ENCODE assay signal across 25 mouse cellular contexts in the genomic region with DNA sequence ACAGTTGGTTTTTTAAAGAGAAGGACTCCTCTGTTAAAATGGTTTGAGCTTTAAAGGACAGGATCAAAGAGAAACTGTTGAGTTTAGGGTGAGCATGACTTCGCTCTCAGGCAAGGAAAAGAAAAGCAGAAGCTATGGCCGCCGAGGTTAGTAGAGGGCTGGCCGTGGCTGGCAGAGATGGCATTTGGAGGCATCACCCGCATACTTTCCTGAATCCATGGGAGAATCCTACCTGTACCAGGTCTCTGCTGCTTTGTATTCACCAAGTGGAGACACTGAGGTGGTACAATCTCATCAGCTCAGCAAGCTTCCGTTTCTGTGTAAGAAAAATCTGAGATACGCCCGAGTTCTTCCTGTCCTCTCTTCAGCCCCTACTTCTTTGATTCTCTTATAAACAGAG. TPM values are rescaled to one million over a fixed set of nuclear protein-coding genes. Genes with fewer than 3 reads are reported as not detected.
DNase-seq lines count a peak whose midpoint lies in the region; ATAC-seq and TF ChIP-seq lines count a peak whose summit lies in the region.
"Had no signal": no experiment of that assay in that cellular context is flagged by ENCODE, and none has a peak within 500 bp of the region (broad histone marks: within the 10 kb centered on the region; RNA-seq: fewer than 3 reads in every experiment).

No protein-coding gene starts in this region.

- no peaks in the 10 kb centered on the region for H3K27me3 ChIP-seq in spleen, adult 2 months (ENCODE audit: control insufficient read depth, insufficient read depth, low read length)
- no peaks in the 10 kb centered on the region for H3K27me3 ChIP-seq in splenic B cell, adult 2 months (ENCODE audit: control insufficient read depth, insufficient read depth, low read length, poor library complexity, severe bottlenecking)
- no peaks in the 10 kb centered on the region for H3K27me3 ChIP-seq in midbrain, embryonic 10.5 days (ENCODE audit: low read depth, poor library complexity, severe bottlenecking)
- H3K27me3 ChIP-seq in neural tube, embryonic 15.5 days (replicated peaks): no peaks in the 10 kb centered on the region; the same call in 1 of the 2 replicates
- H3K27me3 ChIP-seq: heart, embryonic 12.5 days; Patski had no signal

- peaks cover 15% of the 10 kb centered on the region; the same call in 1 of the 2 replicates for H3K4me1 ChIP-seq in spleen, adult 2 months (ENCODE audit: control insufficient read depth, insufficient read depth, insufficient read length)
- H3K4me1 ChIP-seq in midbrain, embryonic 10.5 days: peaks cover 12% of the 10 kb centered on the region
- peaks cover 15% of the 10 kb centered on the region for H3K4me1 ChIP-seq in neural tube, embryonic 15.5 days
- H3K4me1 ChIP-seq: liver, embryonic 13.5 days had no signal

- TF ChIP-seq POLR2A in spleen, adult 2 months (IDR thresholded peaks at IDR 0.05; ENCODE audit: low read depth, low read length): no peak

- H3K4me2 ChIP-seq in neural tube, embryonic 15.5 days: no peak overlapping the region
- H3K4me2 ChIP-seq: heart, embryonic 12.5 days; hindbrain, embryonic 14.5 days; kidney, embryonic 15.5 days; limb, embryonic 13.5 days; liver, embryonic 13.5 days had no signal

- no peak for TF ChIP-seq CTCF in spleen, adult 2 months (IDR thresholded peaks at IDR 0.05; ENCODE audit: extremely low read depth, insufficient read depth, insufficient read length, insufficient replicate concordance)

- peak overlapping the region; percentile 56 for H3K4me3 ChIP-seq in spleen, adult 2 months (ENCODE audit: extremely low read depth, insufficient read depth, insufficient read length)
- no peak overlapping the region for H3K4me3 ChIP-seq in midbrain, embryonic 10.5 days
- no peak overlapping the region for H3K4me3 ChIP-seq in neural tube, embryonic 15.5 days (replicated peaks)
- H3K4me3 ChIP-seq: heart, embryonic 12.5 days; kidney, embryonic 15.5 days; limb, embryonic 13.5 days; liver, embryonic 13.5 days; megakaryocyte, embryonic 14.5 days had no signal

- 25% methylated on average over 8 of the region's 8 CpGs for WGBS in spleen, adult 2 months
- WGBS in midbrain, embryonic 10.5 days: 89% methylated on average over 8 of the region's 8 CpGs
- 91% methylated on average over 8 of the region's 8 CpGs for WGBS in neural tube, embryonic 15.5 days

- peak; percentile 31 to 54; a peak in 3 of 4 replicates for ATAC-seq in hematopoietic stem cell, adult 5-6 weeks (replicated peaks in 1 of 2; ENCODE audit: insufficient read depth in 1 of 2, low FRiP score in 2 of 2, low TSS enrichment in 1 of 2, low read depth in 1 of 2, poor library complexity in 2 of 2, severe bottlenecking in 2 of 2)
- ATAC-seq in neural tube, embryonic 15.5 days (ENCODE audit: low FRiP score): no peak
- ATAC-seq: forebrain, postnatal 0 days; intestine, embryonic 16.5 days; lung, postnatal 0 days; midbrain, embryonic 16.5 days; Patski had no signal

- no peak overlapping the region for H3K9ac ChIP-seq in neural tube, embryonic 15.5 days (replicated peaks)
- H3K9ac ChIP-seq: forebrain, postnatal 0 days; heart, embryonic 12.5 days; hindbrain, embryonic 14.5 days; kidney, embryonic 15.5 days; limb, embryonic 13.5 days; liver, embryonic 13.5 days had no signal

- H3K27ac ChIP-seq in spleen, adult 2 months (ENCODE audit: insufficient read depth, low read length): peak overlapping the region; percentile 77
- H3K27ac ChIP-seq in midbrain, embryonic 10.5 days (replicated peaks): no peak overlapping the region
- no peak overlapping the region for H3K27ac ChIP-seq in neural tube, embryonic 15.5 days (replicated peaks)
- H3K27ac ChIP-seq: hindbrain, embryonic 14.5 days; kidney, embryonic 15.5 days; limb, embryonic 13.5 days; liver, embryonic 13.5 days had no signal

- no peak for DNase-seq in spleen, adult 2 months (ENCODE audit: low read depth in 1 of 2, low spot score in 2 of 2)
- no peak for DNase-seq in spleen, postnatal 4 days (ENCODE audit: low spot score in 2 of 2)
- peak; percentile 49 for DNase-seq in ES-CJ7 (ENCODE audit: low read depth, low spot score)
- peak; percentile 5 for DNase-seq in splenic B cell, adult 2 months (ENCODE audit: low read depth, low spot score)
- DNase-seq in midbrain, embryonic 10.5 days (ENCODE audit: low spot score): no peak
- no peak for DNase-seq in frontal cortex, postnatal 14 days (ENCODE audit: low spot score in 2 of 2)
- DNase-seq: adrenal gland, postnatal 25 days; cerebellum, adult 11 months; cerebellum, postnatal 14 days; embryo, embryonic 11 days; forebrain, postnatal 0 days; heart, postnatal 14 days; liver, embryonic 13.5 days; retina, postnatal 1 day had no signal

- H3K9me3 ChIP-seq in midbrain, embryonic 10.5 days (replicated peaks): no peaks in the 10 kb centered on the region
- H3K9me3 ChIP-seq in neural tube, embryonic 15.5 days (replicated peaks): no peaks in the 10 kb centered on the region
- H3K9me3 ChIP-seq: heart, embryonic 12.5 days; kidney, embryonic 15.5 days; limb, embryonic 13.5 days; liver, embryonic 13.5 days; megakaryocyte, embryonic 14.5 days had no signal

- H3K36me3 ChIP-seq in spleen, adult 2 months (ENCODE audit: control insufficient read depth, insufficient read depth, low read length): no peaks in the 10 kb centered on the region
- no peaks in the 10 kb centered on the region for H3K36me3 ChIP-seq in splenic B cell, adult 2 months (ENCODE audit: control insufficient read depth, insufficient read depth, low read length, poor library complexity, severe bottlenecking)
- no peaks in the 10 kb centered on the region for H3K36me3 ChIP-seq in midbrain, embryonic 10.5 days
- H3K36me3 ChIP-seq in neural tube, embryonic 15.5 days: no peaks in the 10 kb centered on the region
- H3K36me3 ChIP-seq: heart, embryonic 12.5 days; kidney, embryonic 15.5 days; limb, embryonic 13.5 days; liver, embryonic 13.5 days had no signal

RNA-seq across cellular contexts. Expression of gene Zfp281, which starts 44.4 kb away (rescaled TPM):
- polyA plus RNA-seq in spleen, adult 2 months (2012; rRNA removed): 1.9 and 2.7 TPM in 2 replicates
- total RNA-seq in hematopoietic stem cell, adult 5-6 weeks (2017): 31.7 and 37.1 TPM in 2 replicates
- polyA plus RNA-seq in midbrain, embryonic 10.5 days (2016; fragmentation: Nextera tagmentation; extraction: Ambion mirVana): 28.4 and 29.8 TPM in 2 replicates
- 17.2 and 17.6 TPM in 2 replicates for polyA plus RNA-seq in neural tube, embryonic 15.5 days (2015; fragmentation: Nextera tagmentation; extraction: Ambion mirVana)

Comparison
In these comparisons a context has a peak if more than half of its experiments do, and no peak if none do; other contexts are left out.
1. DNase-seq: peak in ES-CJ7 (single experiment) and splenic B cell, adult 2 months (single experiment); none in spleen, adult 2 months (0 of 2), spleen, postnatal 4 days (0 of 2), midbrain, embryonic 10.5 days (single experiment) and frontal cortex, postnatal 14 days (0 of 2).